Mouse (Mus musculus): ENCODE measurements around the gene Vstm2b.

Vstm2b gene

GRCm38 (mm10) chr7:40898096-40898710 lies at the start of gene Vstm2b:
Gene Vstm2b, plus strand, starts transcription at chr7:40898328.
- peak; percentile 56 for DNase-seq

- no peak for DNase-seq
These were observed 42.0 kb upstream of the Vstm2b start for GRCm38 (mm10) chr7:40856088-40856625.

GRCm38 (mm10) chr7:40873380-40873990 lies 24.6 kb upstream of the Vstm2b start:
- peak; percentile 6 for DNase-seq

GRCm38 (mm10) chr7:40884855-40885489 lies 13.2 kb upstream of the Vstm2b start:
- DNase-seq: peak; percentile 84

- no peak for DNase-seq
These were observed 9.8 kb upstream of the Vstm2b start for GRCm38 (mm10) chr7:40888358-40888757.

- DNase-seq: peak; percentile 18
These were observed 1.2 kb upstream of the Vstm2b start for GRCm38 (mm10) chr7:40896964-40897363.

GRCm38 (mm10) chr7:40898711-40899375 lies 715 bp downstream of the Vstm2b start:
- DNase-seq: peak; percentile 66

- DNase-seq: peak; percentile 57
These were observed 1.5 kb downstream of the Vstm2b start for GRCm38 (mm10) chr7:40899376-40900265.

- DNase-seq: peak; percentile 90
These were observed 3.1 kb downstream of the Vstm2b start for GRCm38 (mm10) chr7:40901201-40901600.

- peak; percentile 61 for DNase-seq
These were observed 4.4 kb downstream of the Vstm2b start for GRCm38 (mm10) chr7:40902506-40902905.

GRCm38 (mm10) chr7:40906484-40906883 lies 8.4 kb downstream of the Vstm2b start:
- DNase-seq: peak; percentile 9

GRCm38 (mm10) chr7:40916761-40917160 lies 18.6 kb downstream of the Vstm2b start:
- DNase-seq: no peak

- DNase-seq: no peak
These were observed 22.0 kb downstream of the Vstm2b start for GRCm38 (mm10) chr7:40920118-40920517.

- no peak for DNase-seq
These were observed 23.2 kb downstream of the Vstm2b start for GRCm38 (mm10) chr7:40921281-40921680.

- DNase-seq: no peak
These were observed 24.7 kb downstream of the Vstm2b start for GRCm38 (mm10) chr7:40922871-40923270.

GRCm38 (mm10) chr7:40928391-40928790 lies 30.3 kb downstream of the Vstm2b start:
- no peak for DNase-seq

GRCm38 (mm10) chr7:40936617-40937212 lies 38.6 kb downstream of the Vstm2b start:
- DNase-seq: no peak

GRCm38 (mm10) chr7:40939371-40939770 lies 41.2 kb downstream of the Vstm2b start:
- no peak for DNase-seq

- DNase-seq: peak; percentile 69
These were observed 44.3 kb downstream of the Vstm2b start for GRCm38 (mm10) chr7:40942233-40942935.

Measured in retina, postnatal 1 day (tissue).